Mouse (Mus musculus) midbrain, embryonic 16.5 days (tissue): ENCODE results near the gene A930033H14Rik. TPM values are rescaled to one million over a fixed set of nuclear protein-coding genes. Genes with fewer than 3 reads are reported as not detected.

Source experiments
- ATAC-seq: fragments of 200-750 bp; cut with Nextera tagmentation; 2 replicates; pipeline ENCODE4 v1.8.0; 2017; ENCODE audit warnings: moderate TSS enrichment
- H3K27ac ChIP-seq: fragments of 300-500 bp; sonication (generic); 2 replicates; pipeline ENCODE4 v1.5.1; 2014; ENCODE audit warnings: mild to moderate bottlenecking, low read length, mixed read lengths
- H3K27me3 ChIP-seq: fragments of 300-500 bp; sonication (generic); 2 replicates; pipeline ENCODE4 v1.6.1; 2014; ENCODE audit warnings: low read depth, low read length, mixed read lengths; ENCODE audit not compliant: control insufficient read depth, insufficient read depth
- H3K36me3 ChIP-seq: fragments of 300-500 bp; sonication (generic); 2 replicates; pipeline ENCODE4 v1.6.1; 2014; ENCODE audit warnings: mild to moderate bottlenecking, low read length, moderate library complexity, mixed read lengths; ENCODE audit not compliant: control insufficient read depth, insufficient read depth
- H3K4me1 ChIP-seq: fragments of 300-500 bp; sonication (generic); 2 replicates; pipeline ENCODE4 v1.6.1; 2014; ENCODE audit warnings: mild to moderate bottlenecking, low read length, mixed read lengths; ENCODE audit not compliant: control insufficient read depth, insufficient read depth
- H3K4me2 ChIP-seq: fragments of 300-500 bp; sonication (generic); 2 replicates; pipeline ENCODE4 v1.6.1; 2014; ENCODE audit warnings: mild to moderate bottlenecking, low read length, mixed read lengths
- H3K4me3 ChIP-seq: fragments of 300-500 bp; sonication (generic); 2 replicates; pipeline ENCODE4 v1.5.1; 2014; ENCODE audit warnings: low read depth, mild to moderate bottlenecking, low read length, moderate library complexity, mixed read lengths
- H3K9ac ChIP-seq: fragments of 300-500 bp; sonication (generic); 2 replicates; pipeline ENCODE4 v1.6.1; 2014; ENCODE audit warnings: low read depth, low read length, mixed read lengths
- H3K9me3 ChIP-seq: fragments of 300-500 bp; sonication (generic); replicated peaks from 2 replicates; pipeline ENCODE4 v1.6.1; 2014; ENCODE audit warnings: mild to moderate bottlenecking, low read length, mixed read lengths; ENCODE audit not compliant: control insufficient read depth, poor library complexity, severe bottlenecking
- WGBS: fragments of 180-500 bp; shearing (Covaris S2); extraction: QIAGEN DNeasy Blood & Tissue Kit; methylation state at CpG from one replicate; pipeline ENCODE4 v1.1.7; 2014; 5-methylcytosine and 5-hydroxymethylcytosine counted together
- polyA plus RNA-seq: library from polyadenylated mRNA; unstranded; fragments of >200 nt; fragmentation: Nextera tagmentation; extraction: Ambion mirVana; gene quantifications from 2 replicates; pipeline ENCODE4 v1.2.1, GENCODE M21; 2015

The A930033H14Rik gene
- polyA plus RNA-seq, 1 experiment from 2014 or later: 1.5 TPM

DNA sequence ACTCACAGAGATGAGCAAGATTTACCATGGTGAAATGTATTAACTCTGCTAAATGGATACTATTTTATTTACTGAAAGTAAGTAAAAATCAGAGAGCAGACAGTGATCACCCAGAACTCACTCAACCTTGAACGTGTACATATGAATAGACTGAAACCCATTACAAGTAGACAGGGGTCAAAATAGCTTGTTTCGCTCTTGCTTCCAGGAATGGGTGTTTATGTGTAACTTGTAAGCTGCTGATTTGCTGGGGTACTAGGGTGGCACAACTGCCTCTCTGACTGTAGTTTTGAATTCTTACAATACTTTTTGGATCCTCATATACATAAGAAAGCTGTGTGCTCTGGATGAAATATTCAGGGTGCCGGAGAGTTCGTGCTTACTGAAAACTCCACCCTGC lies 32.3 kb upstream of the A930033H14Rik start:
- Histone ChIP-seq H3K4me3 (no peak overlapping the region), H3K36me3 (peaks cover 4% of the 10 kb centered on the region), H3K27me3 (no peaks in the 10 kb centered on the region), H3K4me1 (no peaks in the 10 kb centered on the region), H3K4me2 (no peak overlapping the region), H3K9me3 (peaks cover 5% of the 10 kb centered on the region; the same call in 1 of the 2 replicates), H3K9ac (no peak overlapping the region), H3K27ac (no peak overlapping the region)
- no peak for ATAC-seq
- WGBS: 91% methylated on average over 4 of the region's 4 CpGs

DNA sequence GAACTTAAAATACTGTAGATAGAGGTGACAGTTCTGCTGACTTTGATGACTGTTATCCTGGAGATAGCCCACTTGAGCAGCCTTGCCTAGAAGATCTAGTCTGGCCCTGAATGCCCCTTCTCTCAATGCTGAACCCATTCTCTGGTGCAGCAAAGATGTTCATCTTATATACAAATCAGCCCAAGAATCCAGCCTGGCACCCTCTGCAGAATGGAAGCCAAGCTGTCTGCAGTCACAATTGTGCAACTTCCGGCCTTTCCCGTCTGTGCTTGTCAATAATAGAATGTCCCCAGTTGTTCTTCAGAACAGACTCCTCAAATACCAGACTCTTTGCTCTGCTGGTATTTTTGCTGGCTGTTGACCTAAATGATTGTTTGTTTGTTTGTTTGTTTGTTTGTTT lies 27.6 kb upstream of the A930033H14Rik start:
- Histone ChIP-seq H3K4me3 (no peak overlapping the region), H3K9ac (no peak overlapping the region), H3K4me1 (no peaks in the 10 kb centered on the region), H3K27me3 (no peaks in the 10 kb centered on the region), H3K9me3 (0 out of 2 replicates have a peak, but pooled peaks cover 5% of the 10 kb centered on the region), H3K36me3 (no peaks in the 10 kb centered on the region), H3K27ac (no peak overlapping the region), H3K4me2 (no peak overlapping the region)
- ATAC-seq: no peak
- WGBS: 94% methylated on average over 2 of the region's 2 CpGs

DNA sequence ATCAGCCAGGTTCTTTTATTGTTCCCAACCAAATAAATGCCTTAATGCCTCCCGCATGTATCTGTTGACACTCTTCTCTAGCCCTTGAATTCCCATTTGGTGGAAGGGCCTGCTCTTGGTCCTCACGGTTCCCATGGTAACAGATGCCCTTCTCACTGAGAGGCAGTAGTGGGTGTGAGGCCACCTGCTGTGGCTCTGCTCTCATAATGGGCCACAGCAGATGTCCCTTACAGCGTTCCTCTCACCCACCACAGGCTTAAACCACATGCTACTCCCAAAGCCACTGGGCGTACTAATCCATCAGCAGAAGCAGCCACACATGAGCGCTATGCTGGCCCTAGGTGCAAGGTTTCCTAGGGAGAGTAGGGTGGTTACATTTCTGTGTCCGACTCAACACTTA lies 25.4 kb upstream of the A930033H14Rik start:
- H3K27me3 ChIP-seq: no peaks in the 10 kb centered on the region
- 46% methylated on average over 6 of the region's 6 CpGs for WGBS
- ATAC-seq: no peak

DNA sequence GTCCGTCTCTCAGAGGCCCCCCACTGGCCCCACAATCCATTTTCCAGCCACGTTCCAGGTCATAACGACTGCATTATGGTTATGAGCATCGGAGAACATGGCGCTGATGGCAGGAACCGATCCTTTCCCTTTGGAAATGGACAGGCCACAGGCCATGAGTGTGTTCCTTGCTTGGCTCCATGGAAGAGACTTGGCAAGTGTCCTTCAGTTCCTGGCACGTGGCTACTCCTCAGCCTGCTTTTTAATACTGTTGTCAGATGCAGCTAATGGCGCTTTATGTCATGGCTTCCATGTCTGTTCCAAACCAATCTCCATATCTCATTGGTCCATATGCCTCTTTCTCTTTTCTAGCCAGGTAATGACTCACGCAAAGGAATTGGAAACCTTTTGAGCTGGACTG lies 24.9 kb upstream of the A930033H14Rik start:
- Histone ChIP-seq H3K9ac (no peak overlapping the region), H3K4me2 (no peak overlapping the region), H3K27ac (no peak overlapping the region), H3K4me1 (no peaks in the 10 kb centered on the region), H3K4me3 (no peak overlapping the region), H3K36me3 (no peaks in the 10 kb centered on the region), H3K9me3 (0 out of 2 replicates have a peak, but pooled peaks cover 5% of the 10 kb centered on the region), H3K27me3 (no peaks in the 10 kb centered on the region)
- WGBS: 90% methylated on average over 9 of the region's 9 CpGs
- ATAC-seq: no peak

More for the DNA sequence above, 25.4 kb upstream of the A930033H14Rik start:
- H3K36me3 ChIP-seq: no peaks in the 10 kb centered on the region
- no peak overlapping the region for H3K9ac ChIP-seq
- H3K27ac ChIP-seq: no peak overlapping the region
- no peak overlapping the region for H3K4me3 ChIP-seq
- no peak overlapping the region for H3K4me2 ChIP-seq
- no peaks in the 10 kb centered on the region for H3K4me1 ChIP-seq
- H3K9me3 ChIP-seq: 0 out of 2 replicates have a peak, but pooled peaks cover 5% of the 10 kb centered on the region

DNA sequence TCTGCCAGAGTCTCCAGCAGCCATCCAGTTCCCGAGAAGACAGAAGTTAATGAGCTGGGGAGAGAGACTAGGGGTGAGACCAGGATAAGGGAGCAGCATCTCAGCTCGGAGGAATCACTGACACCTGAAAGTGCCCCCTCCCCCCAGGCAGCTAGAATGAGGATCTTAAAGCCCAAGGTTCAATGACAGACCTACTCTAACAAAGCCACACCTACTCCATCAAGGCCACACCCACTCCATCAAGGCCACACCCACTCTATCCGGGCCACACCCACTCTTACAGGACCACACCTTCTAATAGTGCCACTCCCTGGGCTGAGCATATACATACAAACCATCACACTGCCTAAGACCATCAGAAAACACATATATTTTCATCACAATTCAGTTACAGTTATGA lies 24.3 kb upstream of the A930033H14Rik start:
- no peak overlapping the region for H3K4me2 ChIP-seq
- H3K9me3 ChIP-seq: 0 out of 2 replicates have a peak, but pooled peaks cover 4% of the 10 kb centered on the region
- no peak overlapping the region for H3K27ac ChIP-seq
- H3K4me1 ChIP-seq: no peaks in the 10 kb centered on the region
- H3K36me3 ChIP-seq: no peaks in the 10 kb centered on the region
- ATAC-seq: no peak
- no peak overlapping the region for H3K9ac ChIP-seq
- H3K4me3 ChIP-seq: no peak overlapping the region
- WGBS: 82% methylated on average over 3 of the region's 3 CpGs
- H3K27me3 ChIP-seq: no peaks in the 10 kb centered on the region

DNA sequence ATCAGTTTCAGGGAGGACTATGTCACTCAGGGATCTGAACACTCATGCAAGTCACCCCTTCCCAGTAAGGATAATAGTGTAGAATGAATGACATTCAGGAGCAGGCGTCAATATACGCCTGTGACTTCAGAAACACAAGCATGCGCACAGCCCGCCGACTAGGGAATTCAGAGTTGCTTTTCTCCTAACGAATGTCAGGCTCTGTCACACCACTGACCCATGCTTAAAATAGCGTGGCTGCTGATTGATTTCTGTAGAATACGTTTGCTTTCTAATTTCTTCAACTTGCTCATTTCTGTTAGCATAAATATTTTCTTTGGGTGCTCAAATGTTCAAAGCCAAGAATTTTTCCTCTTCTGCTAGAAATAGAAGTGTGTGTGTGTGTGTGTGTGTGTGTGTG lies 13.1 kb upstream of the A930033H14Rik start:
- no peak overlapping the region for H3K4me3 ChIP-seq
- no peaks in the 10 kb centered on the region for H3K4me1 ChIP-seq
- H3K4me2 ChIP-seq: no peak overlapping the region
- H3K9ac ChIP-seq: no peak overlapping the region
- H3K27ac ChIP-seq: no peak overlapping the region
- ATAC-seq: no peak
- WGBS: 71% methylated on average over 8 of the region's 8 CpGs
- H3K9me3 ChIP-seq: no peaks in the 10 kb centered on the region
- H3K27me3 ChIP-seq: no peaks in the 10 kb centered on the region
- H3K36me3 ChIP-seq: no peaks in the 10 kb centered on the region

DNA sequence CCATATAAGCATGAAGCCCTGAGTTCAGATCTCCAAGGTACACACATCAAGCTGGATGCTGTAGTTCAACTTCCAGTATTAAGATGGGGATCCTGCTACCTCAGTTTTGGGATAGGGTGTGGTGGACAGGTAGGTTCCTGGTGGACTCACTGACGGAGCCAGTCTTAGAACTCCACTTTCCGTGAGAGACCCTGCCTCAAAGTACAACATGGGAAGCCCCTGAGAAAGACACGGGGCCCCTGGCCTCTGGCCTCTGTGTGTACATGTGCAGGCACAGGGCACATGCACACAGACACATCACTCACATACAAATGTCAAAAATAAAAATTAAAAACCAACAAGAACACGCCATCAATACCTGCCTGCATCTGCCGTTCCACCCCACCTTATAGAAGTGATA lies 12.6 kb upstream of the A930033H14Rik start:
- Histone ChIP-seq H3K9ac (no peak overlapping the region), H3K4me2 (no peak overlapping the region), H3K4me1 (no peaks in the 10 kb centered on the region), H3K27me3 (no peaks in the 10 kb centered on the region), H3K27ac (no peak overlapping the region), H3K9me3 (no peaks in the 10 kb centered on the region), H3K4me3 (no peak overlapping the region), H3K36me3 (no peaks in the 10 kb centered on the region)
- no peak for ATAC-seq
- 95% methylated on average over 5 of the region's 5 CpGs for WGBS

DNA sequence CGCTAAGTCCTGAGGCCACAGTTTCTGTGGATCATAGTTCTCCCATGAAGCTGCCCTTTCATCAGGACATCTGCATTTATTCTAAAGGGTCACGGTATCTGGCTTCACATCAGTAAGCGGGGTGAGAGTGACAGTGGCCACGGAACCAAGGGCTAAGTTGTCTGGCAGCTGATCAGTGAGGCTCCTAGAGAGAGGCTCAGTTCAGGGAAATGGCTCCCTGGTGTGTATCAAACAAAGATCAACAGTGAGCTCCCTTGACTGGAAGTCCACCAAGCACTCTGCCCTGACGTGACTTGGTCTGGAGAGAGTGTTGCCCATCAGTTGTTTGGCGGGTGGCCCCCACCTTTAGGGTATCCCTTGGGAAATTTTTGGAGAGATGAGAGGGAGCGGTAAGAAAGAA lies 11.4 kb upstream of the A930033H14Rik start:
- Histone ChIP-seq H3K36me3 (no peaks in the 10 kb centered on the region), H3K27ac (no peak overlapping the region), H3K27me3 (no peaks in the 10 kb centered on the region), H3K4me3 (no peak overlapping the region), H3K9me3 (no peaks in the 10 kb centered on the region), H3K4me1 (no peaks in the 10 kb centered on the region), H3K4me2 (no peak overlapping the region), H3K9ac (no peak overlapping the region)
- no peak for ATAC-seq
- WGBS: 58% methylated on average over 7 of the region's 7 CpGs

DNA sequence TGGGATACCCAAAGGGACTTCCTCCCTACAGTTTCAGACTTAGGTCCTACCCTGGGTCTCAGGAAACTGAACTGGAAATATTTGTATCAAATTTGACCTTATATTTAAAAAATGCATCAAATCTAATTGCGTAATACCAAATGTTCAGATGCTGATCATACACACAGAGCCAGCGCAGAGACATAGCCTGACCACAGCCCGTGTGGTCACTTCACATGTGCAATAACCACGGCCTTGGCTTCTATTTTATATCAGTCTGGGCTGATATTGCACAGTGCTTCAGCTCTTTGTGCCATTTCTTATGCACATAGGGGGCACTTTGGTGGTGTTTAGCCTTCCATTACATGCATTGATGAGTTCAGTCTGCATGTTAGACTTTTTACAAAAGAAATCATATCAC lies 10.3 kb upstream of the A930033H14Rik start:
- no peaks in the 10 kb centered on the region for H3K36me3 ChIP-seq
- WGBS: 96% methylated on average over 4 of the region's 4 CpGs

More for the DNA sequence above, 10.3 kb upstream of the A930033H14Rik start:
- H3K27me3 ChIP-seq: no peaks in the 10 kb centered on the region
- ATAC-seq: no peak
- no peak overlapping the region for H3K9ac ChIP-seq
- no peaks in the 10 kb centered on the region for H3K4me1 ChIP-seq
- H3K27ac ChIP-seq: no peak overlapping the region
- no peak overlapping the region for H3K4me3 ChIP-seq
- no peaks in the 10 kb centered on the region for H3K9me3 ChIP-seq
- no peak overlapping the region for H3K4me2 ChIP-seq
